Mouse (Mus musculus) heart, postnatal 0 days (tissue): ENCODE measurements at regions not wholly inside any gene's neighbourhood (a gene's known extent, or its start where the extent isn't known, plus 50 kb on each side); places are given as distances from the start of the nearest gene placed in this dataset.

Experiments used
- CTCF ChIP-seq: IDR thresholded peaks from 2 replicates; pipeline ENCODE4 v1.5.1; 2016; ENCODE audit warnings: antibody characterized with exemption, control low read depth, low read depth
- EP300 ChIP-seq: IDR thresholded peaks from 2 replicates; pipeline ENCODE4 v1.6.1; 2016; ENCODE audit warnings: antibody characterized with exemption, low read depth

- TF ChIP-seq EP300 (no peak), CTCF (no peak)
These were observed 194.2 kb downstream of the Mex3b start for GRCm38 (mm10) chr7:83061197-83061893.
